Mouse (Mus musculus) ovary, postnatal 14 days (tissue): Measurements from ENCODE around the gene Olfr583.

Experiments used
- DNase-seq: peaks from one replicate; pipeline ENCODE4 v3.0.0; 2022; ENCODE audit warnings: low spot score

The Olfr583 gene

GRCm38 (mm10) chr7:103051000-103051399 lies at the start of gene Olfr583:
Gene Olfr583, plus strand, starts transcription at chr7:103051300.
- no peak for DNase-seq

GRCm38 (mm10) chr7:103037724-103038123 lies 13.4 kb upstream of the Olfr583 start, which contains the start of gene Olfr582:
Gene Olfr582, plus strand, starts transcription at chr7:103038024.
- DNase-seq: no peak

GRCm38 (mm10) chr7:103081585-103081984 lies 30.5 kb downstream of the Olfr583 start, which contains the start of gene Olfr584:
Gene Olfr584, plus strand, starts transcription at chr7:103081885.
- no peak for DNase-seq

GRCm38 (mm10) chr7:103097420-103097819 lies 46.3 kb downstream of the Olfr583 start, which contains the start of gene Olfr585:
Gene Olfr585, plus strand, starts transcription at chr7:103097720.
- DNase-seq: no peak
